Mouse (Mus musculus): ENCODE results near the gene Lman2. TPM values are rescaled to one million over a fixed set of nuclear protein-coding genes. Genes with fewer than 3 reads are reported as not detected.

Lman2 gene
- polyA plus RNA-seq (2015; fragmentation: Nextera tagmentation; extraction: Ambion mirVana): 112 and 113 TPM in 2 replicates

DNA sequence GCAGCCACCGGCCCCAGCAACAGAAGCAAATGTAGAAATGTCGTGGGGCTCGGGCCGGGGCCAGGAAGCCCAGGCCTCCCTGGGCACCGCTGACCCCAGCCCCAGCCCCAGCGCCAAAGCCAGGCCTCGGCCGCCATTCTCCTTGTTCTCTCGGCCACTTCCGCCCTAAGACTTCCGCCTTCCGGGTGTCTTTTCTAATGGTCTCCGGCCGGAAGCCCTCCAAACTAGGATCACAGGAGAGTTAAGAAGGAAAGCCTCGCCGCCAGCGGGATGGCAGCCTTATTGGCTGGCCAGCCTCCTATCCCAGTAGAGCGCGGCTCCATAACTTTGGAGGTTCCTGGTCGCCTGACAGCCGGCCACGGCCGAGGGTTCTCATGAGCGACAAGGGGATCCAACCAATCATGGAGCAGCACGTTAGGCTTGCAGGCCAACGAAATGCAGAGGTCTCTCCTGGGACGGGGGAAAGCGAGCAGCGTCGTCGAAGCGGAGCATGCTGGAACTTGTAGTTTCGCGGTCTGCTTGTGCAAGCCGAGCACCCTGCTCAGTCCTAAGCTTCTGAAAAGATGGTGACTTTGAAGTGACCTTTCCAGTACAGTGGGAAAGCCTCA, at the start of gene Lman2:
Gene Lman2, minus strand, starts transcription at position 331 of the 608 bp plus-strand sequence.
- Histone ChIP-seq H3K9me3 (replicated peaks; ENCODE audit: control insufficient read depth, low read length) (no peaks in the 10 kb centered on the region), H3K36me3 (ENCODE audit: control insufficient read depth, insufficient read depth, low read length) (peaks cover 12% of the 10 kb centered on the region; the same call in 1 of the 2 replicates), H3K27ac (ENCODE audit: low read length) (peak within 1 kb of the TSS; percentile 97), H3K27me3 (ENCODE audit: control insufficient read depth, insufficient read depth, low read length) (no peaks in the 10 kb centered on the region), H3K4me2 (ENCODE audit: low read depth, low read length) (peak within 1 kb of the TSS; percentile 77), H3K4me3 (replicated peaks; ENCODE audit: low read length) (peak within 1 kb of the TSS; percentile 99), H3K9ac (ENCODE audit: low read length) (peak within 1 kb of the TSS; percentile 96), H3K4me1 (ENCODE audit: control insufficient read depth, insufficient read depth, low read length) (peaks cover 14% of the 10 kb centered on the region)
- under 1% methylated on average over 35 of the region's 35 CpGs for WGBS
- peak; percentile 99 for ATAC-seq (ENCODE audit: insufficient read depth, low FRiP score)

DNA sequence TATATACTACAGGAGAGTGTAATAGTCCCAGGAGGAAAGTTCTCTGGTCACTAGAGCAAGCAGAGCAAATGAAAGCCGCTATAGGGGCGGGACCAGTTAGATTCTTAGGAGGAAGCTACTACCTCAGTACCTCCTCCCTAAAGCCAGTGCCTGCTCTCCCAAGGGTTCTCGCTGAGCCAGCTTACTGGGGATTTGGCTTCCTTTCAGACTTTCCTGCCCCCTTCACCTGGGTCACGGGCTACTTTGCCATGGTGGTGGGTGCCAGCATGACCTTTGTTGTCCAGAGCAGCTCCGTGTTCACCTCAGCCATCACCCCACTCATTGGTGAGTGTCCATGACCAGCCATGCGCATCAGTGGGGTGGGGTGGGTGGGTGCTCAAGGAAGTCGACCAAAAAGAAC, 49.2 kb upstream of the Lman2 start:
- H3K4me2 ChIP-seq (ENCODE audit: low read depth, low read length): no peak overlapping the region
- no peak for ATAC-seq (ENCODE audit: insufficient read depth, low FRiP score)
- no peaks in the 10 kb centered on the region for H3K27me3 ChIP-seq (ENCODE audit: control insufficient read depth, insufficient read depth, low read length)
- H3K9ac ChIP-seq (ENCODE audit: low read length): no peak overlapping the region
- H3K9me3 ChIP-seq (replicated peaks; ENCODE audit: control insufficient read depth, low read length): no peaks in the 10 kb centered on the region
- no peaks in the 10 kb centered on the region for H3K4me1 ChIP-seq (ENCODE audit: control insufficient read depth, insufficient read depth, low read length)
- H3K27ac ChIP-seq (ENCODE audit: low read length): no peak overlapping the region
- 73% methylated on average over 7 of the region's 7 CpGs for WGBS
- H3K4me3 ChIP-seq (replicated peaks; ENCODE audit: low read length): no peak overlapping the region
- no peaks in the 10 kb centered on the region for H3K36me3 ChIP-seq (ENCODE audit: control insufficient read depth, insufficient read depth, low read length)

DNA sequence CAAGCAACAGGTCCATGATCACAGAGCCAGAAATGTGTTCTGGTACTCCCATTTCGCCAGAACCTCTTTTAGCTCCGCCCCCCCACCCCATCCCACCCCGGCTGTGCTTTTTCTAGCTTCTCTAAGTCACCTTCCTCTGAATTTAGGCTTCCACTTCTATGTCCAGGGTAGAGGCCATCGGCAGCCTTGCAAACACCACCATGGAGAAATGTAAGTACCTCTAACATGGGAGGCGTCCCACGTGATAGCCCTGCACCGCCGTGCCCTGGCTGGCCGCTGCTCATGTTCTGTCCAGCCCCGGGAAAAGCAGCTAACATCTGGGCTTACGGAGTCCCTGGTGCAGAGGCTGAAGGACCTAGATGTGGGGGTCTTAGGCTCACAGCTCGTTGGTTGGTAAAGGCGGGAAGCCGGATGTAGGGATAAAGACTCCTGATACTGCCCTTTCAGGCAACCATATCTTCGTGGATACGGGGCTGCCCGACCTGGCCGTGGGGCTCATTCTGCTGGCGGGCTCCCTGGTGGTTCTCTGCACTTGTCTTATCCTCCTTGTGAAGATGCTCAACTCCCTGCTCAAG, 46.0 kb upstream of the Lman2 start:
- no peak for ATAC-seq (ENCODE audit: insufficient read depth, low FRiP score)
- no peak overlapping the region for H3K4me3 ChIP-seq (replicated peaks; ENCODE audit: low read length)
- no peaks in the 10 kb centered on the region for H3K9me3 ChIP-seq (replicated peaks; ENCODE audit: control insufficient read depth, low read length)
- H3K27me3 ChIP-seq (ENCODE audit: control insufficient read depth, insufficient read depth, low read length): no peaks in the 10 kb centered on the region
- no peaks in the 10 kb centered on the region for H3K4me1 ChIP-seq (ENCODE audit: control insufficient read depth, insufficient read depth, low read length)
- H3K27ac ChIP-seq (ENCODE audit: low read length): no peak overlapping the region
- no peaks in the 10 kb centered on the region for H3K36me3 ChIP-seq (ENCODE audit: control insufficient read depth, insufficient read depth, low read length)
- no peak overlapping the region for H3K9ac ChIP-seq (ENCODE audit: low read length)
- WGBS: 80% methylated on average over 19 of the region's 19 CpGs
- no peak overlapping the region for H3K4me2 ChIP-seq (ENCODE audit: low read depth, low read length)

- WGBS: 76% methylated on average over 4 of the region's 4 CpGs
Measured at GRCm38 (mm10) chr13:55407341-55407740, 44.8 kb upstream of the Lman2 start.

DNA sequence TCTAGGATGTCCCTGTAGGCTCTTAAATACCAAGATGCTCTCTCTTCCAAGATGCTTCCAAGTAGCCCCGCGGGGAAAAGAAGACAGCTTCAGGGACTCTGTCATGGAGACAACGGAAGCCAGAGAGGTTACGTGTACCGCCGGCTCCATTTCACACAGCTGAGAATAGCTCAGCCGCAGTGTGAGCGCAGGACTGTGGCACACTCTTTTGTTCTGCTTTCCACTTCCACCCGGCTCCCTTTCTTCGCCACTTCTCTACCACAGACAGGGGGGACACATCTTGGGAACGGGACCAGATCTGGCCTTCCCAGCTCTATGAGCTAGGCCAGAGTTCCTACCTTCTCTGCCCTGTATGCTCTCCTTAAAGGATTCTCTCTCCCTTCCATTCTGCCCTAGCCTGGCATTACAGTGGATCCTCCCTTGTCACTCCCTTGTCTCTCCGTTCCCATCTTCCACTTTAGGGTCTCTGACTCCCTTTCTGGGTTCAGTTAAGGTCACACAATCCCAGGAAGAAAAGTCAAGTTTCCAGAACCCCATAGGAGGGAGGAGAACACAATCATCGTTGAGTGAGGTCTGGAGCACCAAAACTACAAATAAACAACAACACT, 43.3 kb upstream of the Lman2 start:
- Histone ChIP-seq H3K9ac (ENCODE audit: low read length) (peak overlapping the region; percentile 31; the same call in 1 of the 2 replicates), H3K4me3 (replicated peaks; ENCODE audit: low read length) (no peak overlapping the region), H3K27me3 (ENCODE audit: control insufficient read depth, insufficient read depth, low read length) (no peaks in the 10 kb centered on the region), H3K9me3 (replicated peaks; ENCODE audit: control insufficient read depth, low read length) (no peaks in the 10 kb centered on the region), H3K36me3 (ENCODE audit: control insufficient read depth, insufficient read depth, low read length) (no peaks in the 10 kb centered on the region), H3K4me2 (ENCODE audit: low read depth, low read length) (peak overlapping the region; percentile 16; the same call in 1 of the 2 replicates), H3K27ac (ENCODE audit: low read length) (no peak overlapping the region), H3K4me1 (ENCODE audit: control insufficient read depth, insufficient read depth, low read length) (no peaks in the 10 kb centered on the region)
- 64% methylated on average over 13 of the region's 13 CpGs for WGBS
- ATAC-seq (ENCODE audit: insufficient read depth, low FRiP score): peak; percentile 38; the same call in 1 of the 2 replicates

More at GRCm38 (mm10) chr13:55407341-55407740, 44.8 kb upstream of the Lman2 start:
- no peak overlapping the region for H3K27ac ChIP-seq (ENCODE audit: low read length)
- H3K4me1 ChIP-seq (ENCODE audit: control insufficient read depth, insufficient read depth, low read length): no peaks in the 10 kb centered on the region
- H3K4me2 ChIP-seq (ENCODE audit: low read depth, low read length): no peak overlapping the region
- H3K36me3 ChIP-seq (ENCODE audit: control insufficient read depth, insufficient read depth, low read length): no peaks in the 10 kb centered on the region
- no peaks in the 10 kb centered on the region for H3K27me3 ChIP-seq (ENCODE audit: control insufficient read depth, insufficient read depth, low read length)
- H3K9ac ChIP-seq (ENCODE audit: low read length): no peak overlapping the region
- ATAC-seq (ENCODE audit: insufficient read depth, low FRiP score): no peak
- H3K4me3 ChIP-seq (replicated peaks; ENCODE audit: low read length): no peak overlapping the region
- no peaks in the 10 kb centered on the region for H3K9me3 ChIP-seq (replicated peaks; ENCODE audit: control insufficient read depth, low read length)

GRCm38 (mm10) chr13:55404853-55405782, 42.5 kb upstream of the Lman2 start:
- H3K4me3 ChIP-seq (replicated peaks; ENCODE audit: low read length): no peak overlapping the region
- H3K27ac ChIP-seq (ENCODE audit: low read length): peak overlapping the region; percentile 42; the same call in 1 of the 2 replicates
- WGBS: 11% methylated on average over 11 of the region's 11 CpGs
- H3K27me3 ChIP-seq (ENCODE audit: control insufficient read depth, insufficient read depth, low read length): no peaks in the 10 kb centered on the region
- H3K9ac ChIP-seq (ENCODE audit: low read length): peak overlapping the region; percentile 31; the same call in 1 of the 2 replicates
- H3K9me3 ChIP-seq (replicated peaks; ENCODE audit: control insufficient read depth, low read length): no peaks in the 10 kb centered on the region
- peak; percentile 76 for ATAC-seq (ENCODE audit: insufficient read depth, low FRiP score)
- 0 out of 2 replicates have a peak, but pooled peaks cover 3% of the 10 kb centered on the region for H3K4me1 ChIP-seq (ENCODE audit: control insufficient read depth, insufficient read depth, low read length)
- H3K4me2 ChIP-seq (ENCODE audit: low read depth, low read length): peak overlapping the region; percentile 16; the same call in 1 of the 2 replicates
- no peaks in the 10 kb centered on the region for H3K36me3 ChIP-seq (ENCODE audit: control insufficient read depth, insufficient read depth, low read length)

GRCm38 (mm10) chr13:55403935-55404852, 41.6 kb upstream of the Lman2 start:
- 0 out of 2 replicates have a peak, but pooled peaks cover 3% of the 10 kb centered on the region for H3K4me1 ChIP-seq (ENCODE audit: control insufficient read depth, insufficient read depth, low read length)
- H3K27ac ChIP-seq (ENCODE audit: low read length): peak overlapping the region; percentile 78
- WGBS: 64% methylated on average over 15 of the region's 15 CpGs

GRCm38 (mm10) chr13:55403266-55403665, 40.7 kb upstream of the Lman2 start:
- no peak overlapping the region for H3K4me2 ChIP-seq (ENCODE audit: low read depth, low read length)

More at GRCm38 (mm10) chr13:55403935-55404852, 41.6 kb upstream of the Lman2 start:
- Histone ChIP-seq H3K4me2 (ENCODE audit: low read depth, low read length) (no peak overlapping the region), H3K9me3 (replicated peaks; ENCODE audit: control insufficient read depth, low read length) (no peaks in the 10 kb centered on the region), H3K4me3 (replicated peaks; ENCODE audit: low read length) (no peak overlapping the region), H3K9ac (ENCODE audit: low read length) (peak overlapping the region; percentile 42; the same call in 1 of the 2 replicates), H3K36me3 (ENCODE audit: control insufficient read depth, insufficient read depth, low read length) (no peaks in the 10 kb centered on the region), H3K27me3 (ENCODE audit: control insufficient read depth, insufficient read depth, low read length) (no peaks in the 10 kb centered on the region)
- ATAC-seq (ENCODE audit: insufficient read depth, low FRiP score): peak; percentile 23; the same call in 1 of the 2 replicates

More at GRCm38 (mm10) chr13:55403266-55403665, 40.7 kb upstream of the Lman2 start:
- H3K36me3 ChIP-seq (ENCODE audit: control insufficient read depth, insufficient read depth, low read length): no peaks in the 10 kb centered on the region
- H3K4me3 ChIP-seq (replicated peaks; ENCODE audit: low read length): no peak overlapping the region
- H3K9me3 ChIP-seq (replicated peaks; ENCODE audit: control insufficient read depth, low read length): no peaks in the 10 kb centered on the region
- H3K4me1 ChIP-seq (ENCODE audit: control insufficient read depth, insufficient read depth, low read length): 0 out of 2 replicates have a peak, but pooled peaks cover 3% of the 10 kb centered on the region
- WGBS: 72% methylated on average over 7 of the region's 7 CpGs
- H3K27ac ChIP-seq (ENCODE audit: low read length): no peak overlapping the region
- no peaks in the 10 kb centered on the region for H3K27me3 ChIP-seq (ENCODE audit: control insufficient read depth, insufficient read depth, low read length)
- H3K9ac ChIP-seq (ENCODE audit: low read length): no peak overlapping the region
- ATAC-seq (ENCODE audit: insufficient read depth, low FRiP score): no peak
